Mouse (Mus musculus) neural tube, embryonic 10.5 days (tissue): ENCODE measurements around the gene Mrm1.

ENCODE experiments used
- DNase-seq: peaks from one replicate; pipeline ENCODE4 v3.0.0-alpha.2; 2017; ENCODE audit warnings: low spot score; ENCODE audit errors: extremely low spot score

Mrm1 gene

DNA sequence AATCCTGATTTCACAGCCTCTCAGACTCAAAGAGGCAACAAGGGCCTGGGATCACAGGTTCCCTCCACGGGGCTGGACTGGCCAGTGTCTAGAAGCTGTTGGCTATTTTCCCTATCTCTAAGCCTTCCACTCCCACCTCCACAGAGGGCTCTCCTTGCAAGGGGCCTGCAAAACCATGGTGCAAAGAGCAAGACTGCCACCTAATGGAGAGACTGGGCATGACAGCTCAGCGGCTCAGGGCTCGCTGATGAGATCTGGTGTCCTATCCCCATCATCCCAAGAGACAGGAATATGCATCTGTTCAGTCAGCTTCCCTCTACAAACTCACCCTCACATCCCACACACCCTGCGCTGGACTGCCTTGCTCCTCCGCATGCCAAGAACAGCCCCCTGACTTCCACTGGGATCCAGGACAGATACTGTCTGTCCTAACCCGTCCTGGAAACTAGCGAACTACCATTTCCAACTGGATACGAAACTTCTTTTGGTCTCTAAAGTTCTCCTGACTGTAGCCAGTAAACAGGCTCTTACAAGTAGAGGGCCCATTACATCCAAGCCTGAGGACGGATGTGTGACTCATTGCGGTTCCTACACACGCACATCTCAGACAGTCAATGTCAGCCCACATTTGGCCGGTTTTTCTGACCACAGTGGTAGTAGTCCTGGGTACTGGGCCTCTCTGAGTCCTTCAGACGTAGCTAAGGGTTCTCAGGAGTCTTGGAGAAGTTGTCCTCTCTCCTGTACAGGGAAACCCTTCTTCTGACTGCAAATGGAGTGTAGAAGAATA, 5.4 kb downstream of the Mrm1 start:
- DNase-seq = peak; percentile 92

GRCm38 (mm10) chr11:84804373-84804772, 14.9 kb downstream of the Mrm1 start:
- no peak for DNase-seq

- peak; percentile 90 for DNase-seq
These were observed 21.5 kb downstream of the Mrm1 start for GRCm38 (mm10) chr11:84797627-84798353.

GRCm38 (mm10) chr11:84797026-84797425, 22.3 kb downstream of the Mrm1 start:
- DNase-seq = peak; percentile 36

- DNase-seq = peak; percentile 88
These were observed 24.7 kb downstream of the Mrm1 start for GRCm38 (mm10) chr11:84794496-84795113.

- no peak for DNase-seq
These were observed 25.8 kb downstream of the Mrm1 start for GRCm38 (mm10) chr11:84793545-84793944.

DNA sequence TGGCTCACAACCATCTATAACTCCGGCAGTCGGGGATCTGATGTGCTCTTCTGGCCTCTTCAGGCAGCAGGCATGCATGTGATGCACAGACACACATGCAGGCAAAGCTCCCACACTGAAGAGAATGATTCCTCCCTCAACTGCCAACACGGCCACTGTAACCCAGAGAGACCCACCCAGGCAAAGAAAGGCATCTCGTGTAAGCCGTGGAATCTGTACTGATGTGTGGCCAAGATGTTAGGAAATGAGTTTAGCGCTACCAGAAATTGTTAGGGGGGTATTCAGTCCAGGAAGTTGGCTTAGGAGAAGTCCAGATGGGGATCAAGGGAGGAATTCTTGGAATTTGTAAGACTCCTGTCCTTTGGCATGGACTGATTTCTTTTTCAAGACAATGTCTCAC, 28.9 kb downstream of the Mrm1 start:
- DNase-seq = no peak

DNA sequence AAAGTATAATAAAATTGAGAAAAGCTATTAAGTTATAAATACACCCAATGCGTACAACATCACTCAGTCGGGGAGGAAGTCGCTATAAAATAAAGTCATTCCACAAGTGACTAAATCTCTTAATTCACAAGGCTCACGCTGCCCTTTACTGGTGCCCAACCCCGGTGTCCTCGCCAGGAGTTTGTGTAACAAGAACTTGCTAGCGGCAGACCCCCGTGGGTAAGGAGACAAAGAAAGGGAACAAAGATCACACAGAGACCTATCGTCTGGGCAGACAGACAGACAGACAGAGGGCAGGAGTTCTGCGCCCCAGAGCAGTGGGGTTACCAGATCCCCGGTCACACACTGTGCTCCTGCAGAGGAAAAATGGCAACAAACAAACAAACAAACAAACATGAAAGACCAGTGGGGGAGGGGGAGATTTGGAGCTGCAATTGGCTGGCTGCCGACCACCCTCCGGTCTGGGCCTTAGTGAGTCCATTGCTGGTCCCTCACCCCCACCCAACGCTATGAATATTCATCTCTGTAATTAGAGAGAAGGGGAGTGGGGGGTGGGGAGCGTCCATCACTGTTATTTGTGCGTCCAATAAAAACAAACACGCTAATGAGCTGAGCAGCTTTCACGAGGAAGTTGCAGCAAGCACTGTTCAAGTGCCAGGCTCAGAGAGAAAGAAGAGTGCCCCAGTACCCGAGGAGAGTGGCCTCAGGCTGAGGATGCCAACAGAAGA, 39.0 kb downstream of the Mrm1 start:
- no peak for DNase-seq

- no peak for DNase-seq
These were observed 43.8 kb downstream of the Mrm1 start for GRCm38 (mm10) chr11:84775560-84775959.

DNA sequence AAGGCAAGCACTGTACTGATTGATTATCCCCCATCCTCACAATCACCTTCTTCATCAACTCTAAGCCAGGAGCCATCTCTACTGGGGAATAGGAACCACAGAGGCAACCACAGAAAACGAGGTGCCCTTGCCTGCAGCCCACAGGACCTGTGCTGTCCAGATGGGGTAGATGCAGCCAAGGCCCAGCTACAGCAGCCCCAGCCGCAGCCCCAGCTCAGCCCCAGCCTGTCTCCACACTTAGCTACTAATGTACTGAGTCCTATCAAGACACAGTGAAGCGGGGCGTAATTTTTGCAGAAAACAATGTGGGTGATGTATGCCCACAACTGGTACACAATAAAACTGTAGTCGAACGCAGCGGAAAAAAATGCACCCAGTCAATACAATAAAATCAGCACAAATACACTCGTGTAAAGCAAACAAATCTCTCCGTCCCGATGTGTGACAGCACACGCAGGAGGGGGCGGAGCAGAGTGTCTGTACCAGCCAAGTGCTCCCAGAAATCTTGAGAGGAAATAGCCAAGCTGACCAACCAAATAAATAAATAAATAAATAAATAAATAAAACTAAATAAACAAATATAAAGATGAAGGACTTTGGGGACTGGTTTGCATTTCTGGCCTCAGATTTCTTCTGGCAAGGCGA, 44.3 kb downstream of the Mrm1 start:
- DNase-seq = no peak

DNA sequence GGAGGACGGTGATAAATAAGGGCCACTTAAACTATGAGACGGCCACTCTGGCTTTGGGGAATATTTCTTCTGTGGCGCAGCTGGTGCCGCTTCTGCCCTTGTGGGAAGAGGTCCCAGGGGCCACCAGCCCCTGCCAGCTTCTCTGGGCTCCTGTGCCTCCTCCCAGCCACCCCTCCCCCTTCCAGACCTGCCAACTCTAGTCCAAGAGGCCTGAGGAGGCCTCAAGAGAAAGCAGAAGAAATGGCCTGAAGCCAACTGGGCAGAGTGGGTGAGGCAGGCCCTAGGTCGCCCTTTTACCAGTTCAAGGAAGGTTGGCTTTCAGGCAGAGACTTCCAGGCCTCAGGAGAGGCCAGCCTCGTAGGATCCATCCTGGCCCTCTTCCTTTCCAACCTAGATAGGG, 51.4 kb downstream of the Mrm1 start:
- no peak for DNase-seq

GRCm38 (mm10) chr11:84765125-84765524, 54.2 kb downstream of the Mrm1 start:
- DNase-seq = no peak

- DNase-seq = peak; percentile 47
These were observed 54.8 kb downstream of the Mrm1 start for GRCm38 (mm10) chr11:84764527-84764961.

- DNase-seq = no peak
These were observed 55.2 kb downstream of the Mrm1 start for GRCm38 (mm10) chr11:84764116-84764515.
